Mouse (Mus musculus) CD4-positive, CD25-positive, alpha-beta regulatory T cell, adult 2 months (primary cell): ENCODE data around the gene Oas1f.
"Not testable (repeated sequence)": the region's sequence is repeated elsewhere in the genome, so short reads cannot be mapped to it uniquely, and the experiment has no call there.

Experiments
- DNase-seq: peaks from one replicate; pipeline ENCODE4 v3.0.0-alpha.2; 2012; ENCODE audit warnings: low read depth, low spot score

Oas1f gene

DNA sequence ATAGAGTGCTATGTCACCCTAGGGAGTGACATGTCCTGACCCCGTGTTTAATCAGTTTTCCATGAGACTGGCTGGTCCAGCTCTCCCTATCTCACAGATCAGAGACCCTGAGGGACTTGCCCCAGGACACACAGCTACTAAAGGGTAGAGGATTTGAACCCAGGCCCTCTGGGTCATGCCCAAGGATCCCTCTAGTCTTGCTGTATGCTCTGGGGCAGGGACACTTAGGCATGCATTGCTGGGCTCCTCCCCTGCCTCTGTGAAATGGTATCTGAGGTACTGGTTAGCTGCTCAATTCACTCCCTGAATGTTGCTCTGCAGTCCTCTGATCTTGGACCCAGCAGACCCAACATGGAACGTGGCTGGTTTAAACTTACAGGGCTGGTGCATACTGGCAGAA, 24.3 kb downstream of the Oas1f start:
- DNase-seq: no peak

DNA sequence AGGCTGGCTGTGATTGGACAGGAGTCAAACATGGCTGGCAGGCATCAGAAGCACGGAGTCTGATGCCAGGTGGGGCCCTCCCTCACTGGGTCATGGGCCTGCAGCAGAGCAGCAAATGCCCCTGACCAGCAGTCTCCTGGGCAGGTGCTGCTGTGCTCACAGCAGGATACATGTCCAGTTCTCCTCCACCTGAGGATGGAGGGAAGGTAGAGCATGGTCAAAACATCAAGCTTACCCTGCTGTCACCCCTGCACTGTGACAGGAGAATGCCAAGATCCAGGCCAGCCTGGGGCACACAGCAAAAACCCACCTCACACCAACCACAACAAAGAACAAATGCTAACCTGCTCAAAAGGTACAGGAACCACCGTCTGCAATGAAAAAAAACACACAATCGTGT, 29.7 kb downstream of the Oas1f start:
- not testable (repeated sequence) for DNase-seq

GRCm38 (mm10) chr5:120877407-120877806, 30.2 kb downstream of the Oas1f start:
- not testable (repeated sequence) for DNase-seq

DNA sequence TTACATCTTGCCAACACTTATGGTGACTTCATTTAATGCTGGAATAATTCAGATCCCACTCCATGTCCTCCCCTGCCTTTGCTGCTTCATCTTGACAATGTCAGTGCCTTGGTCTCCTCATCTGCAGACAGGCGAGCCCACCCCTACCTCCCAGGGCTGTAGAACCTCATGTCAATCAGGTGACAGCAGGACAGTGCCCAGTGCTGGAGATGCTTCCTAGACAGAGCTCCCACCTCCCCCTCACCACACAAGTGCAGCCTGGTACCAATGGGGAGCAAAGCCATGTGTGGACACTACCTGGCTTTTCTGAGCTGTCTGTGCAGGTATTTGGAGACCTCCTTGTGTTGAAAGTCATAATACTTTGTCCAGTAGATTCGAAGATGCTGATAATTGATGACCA, 31.6 kb downstream of the Oas1f start:
- not testable (repeated sequence) for DNase-seq

GRCm38 (mm10) chr5:120881681-120882080, 34.5 kb downstream of the Oas1f start:
- DNase-seq: not testable (repeated sequence)

DNA sequence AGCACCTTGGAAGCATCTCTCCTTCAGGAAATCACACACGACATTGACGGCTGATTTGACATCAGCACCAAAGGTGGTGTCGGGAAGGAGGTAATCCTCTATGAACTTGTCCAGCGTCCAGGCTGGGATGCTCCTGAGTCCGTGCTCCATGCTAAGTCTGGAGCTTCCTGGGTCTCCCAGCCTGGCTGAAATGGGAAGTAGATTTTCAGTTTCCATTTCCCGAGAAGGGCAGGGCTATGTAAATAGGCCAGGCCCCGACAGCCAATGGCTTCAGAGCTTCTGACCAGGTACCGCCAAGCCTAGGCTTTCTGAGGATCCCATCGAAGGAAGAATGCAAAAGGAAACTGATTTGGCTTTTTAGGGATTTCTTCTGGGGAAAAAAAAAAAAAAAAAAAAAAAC, 40.2 kb downstream of the Oas1f start, which contains the start of gene Oas1g:
Oas1g (minus strand) TSS at position 201 of the 400 bp plus-strand sequence.
- not testable (repeated sequence) for DNase-seq

DNA sequence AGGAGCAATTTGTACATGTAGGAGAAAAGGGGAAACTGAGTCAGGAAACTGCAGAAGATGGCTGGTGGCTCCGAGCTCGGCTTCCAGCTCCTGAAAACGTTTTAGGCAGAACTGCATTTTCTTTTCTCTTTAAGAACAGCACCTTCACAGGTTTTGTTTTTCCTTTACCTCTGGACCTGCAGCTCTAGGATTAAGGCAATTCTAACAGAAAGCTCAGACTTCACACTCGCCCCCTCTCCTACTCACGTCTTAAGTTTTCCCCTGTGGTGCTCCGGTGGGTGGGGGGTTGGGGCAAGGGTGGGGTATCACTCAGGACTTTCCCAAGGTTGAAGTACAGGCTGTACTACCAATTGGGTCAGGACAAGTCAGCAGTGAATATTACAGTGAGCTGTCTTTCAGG, 40.7 kb downstream of the Oas1f start:
- no peak for DNase-seq

- not testable (repeated sequence) for DNase-seq
Observed at GRCm38 (mm10) chr5:120888294-120888815, 41.2 kb downstream of the Oas1f start.

GRCm38 (mm10) chr5:120890026-120890425, 42.9 kb downstream of the Oas1f start:
- DNase-seq: no peak

DNA sequence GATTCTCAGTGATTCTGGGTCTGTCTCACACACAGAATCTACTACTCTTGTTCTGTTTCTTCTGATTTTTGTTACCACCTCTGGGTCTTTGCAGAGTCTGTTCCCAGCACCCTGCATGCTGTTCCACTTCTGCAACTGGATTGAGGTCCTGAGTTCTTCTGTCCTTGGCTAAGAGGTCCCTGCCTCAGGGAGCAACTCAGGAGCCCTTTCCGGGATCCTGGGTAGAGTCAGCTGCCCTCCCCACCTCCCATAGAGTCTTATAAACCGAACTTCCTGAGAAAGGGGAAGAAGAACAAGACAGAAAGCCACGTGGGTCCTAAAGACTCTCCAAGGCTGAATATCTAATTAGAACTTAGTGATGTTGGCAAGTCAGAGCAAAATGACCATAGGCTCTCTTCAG, 43.8 kb downstream of the Oas1f start:
- DNase-seq: no peak

GRCm38 (mm10) chr5:120891566-120892242, 44.5 kb downstream of the Oas1f start:
- not testable (repeated sequence) for DNase-seq

- no peak for DNase-seq
Observed at GRCm38 (mm10) chr5:120892243-120892660, 45.1 kb downstream of the Oas1f start.

- not testable (repeated sequence) for DNase-seq
Observed at GRCm38 (mm10) chr5:120893866-120894265, 46.7 kb downstream of the Oas1f start.

DNA sequence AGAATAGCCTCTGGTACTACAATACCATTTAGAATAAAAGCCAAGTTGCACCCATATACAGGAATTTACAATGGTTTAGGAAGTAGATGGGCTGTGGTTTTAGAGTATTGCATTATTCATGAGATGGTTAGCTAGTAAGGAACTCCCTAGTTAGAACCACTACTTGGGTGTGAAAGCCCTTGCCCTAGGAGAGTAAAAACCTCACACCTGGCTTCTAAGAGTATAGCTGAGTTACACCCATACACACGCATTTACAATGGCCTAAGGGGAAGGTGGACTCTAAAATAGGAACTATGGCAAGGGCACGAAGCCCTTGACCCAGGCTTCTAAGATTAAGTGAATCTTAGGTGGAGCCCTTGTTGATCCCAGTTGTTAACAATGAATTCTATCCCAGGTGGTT, 47.5 kb downstream of the Oas1f start:
- DNase-seq: not testable (repeated sequence)

GRCm38 (mm10) chr5:120895231-120895900, 48.2 kb downstream of the Oas1f start:
- DNase-seq: no peak

- no peak for DNase-seq
Observed at GRCm38 (mm10) chr5:120898307-120898706, 51.1 kb downstream of the Oas1f start.

DNA sequence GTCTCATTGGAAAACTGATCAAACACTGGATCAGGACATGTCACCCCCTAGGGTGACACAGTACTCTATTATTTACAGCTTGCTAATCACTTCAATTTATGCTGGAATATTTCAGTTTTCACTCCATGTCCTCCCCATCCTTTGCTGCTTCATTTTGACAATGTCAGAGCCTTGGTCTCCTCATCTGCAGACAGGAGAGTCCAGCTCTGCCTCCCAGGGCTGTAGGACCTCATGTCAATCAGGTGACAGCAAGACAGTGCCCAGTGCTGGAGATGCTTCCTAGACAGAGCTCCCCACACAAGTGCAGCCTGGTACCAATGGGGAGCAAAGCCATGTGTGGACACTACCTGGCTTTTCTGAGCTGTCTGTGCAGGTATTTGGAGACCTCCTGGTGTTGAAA, 51.6 kb downstream of the Oas1f start:
- DNase-seq: no peak

DNA sequence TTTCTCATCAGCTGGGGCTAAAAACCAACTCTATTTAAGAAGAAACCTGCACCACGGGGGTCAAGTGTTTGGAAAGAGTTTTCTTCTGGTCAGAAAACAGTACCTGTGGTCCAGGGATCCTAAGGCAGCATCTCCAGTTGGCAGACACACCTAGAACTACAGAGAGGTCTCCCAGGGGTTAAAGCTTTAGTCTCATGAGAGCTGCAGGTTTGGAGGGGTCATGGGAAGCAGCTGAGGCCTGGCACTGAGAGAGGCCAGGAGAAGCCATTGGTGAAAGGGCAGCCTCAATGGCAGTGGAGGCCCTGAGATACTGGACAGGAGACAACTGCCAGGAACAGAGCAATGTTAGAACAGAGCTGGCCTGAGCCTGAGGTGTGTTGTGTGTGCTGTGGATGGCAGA, 53.5 kb downstream of the Oas1f start:
- no peak for DNase-seq

GRCm38 (mm10) chr5:120902056-120902455, 54.9 kb downstream of the Oas1f start:
- DNase-seq: no peak

DNA sequence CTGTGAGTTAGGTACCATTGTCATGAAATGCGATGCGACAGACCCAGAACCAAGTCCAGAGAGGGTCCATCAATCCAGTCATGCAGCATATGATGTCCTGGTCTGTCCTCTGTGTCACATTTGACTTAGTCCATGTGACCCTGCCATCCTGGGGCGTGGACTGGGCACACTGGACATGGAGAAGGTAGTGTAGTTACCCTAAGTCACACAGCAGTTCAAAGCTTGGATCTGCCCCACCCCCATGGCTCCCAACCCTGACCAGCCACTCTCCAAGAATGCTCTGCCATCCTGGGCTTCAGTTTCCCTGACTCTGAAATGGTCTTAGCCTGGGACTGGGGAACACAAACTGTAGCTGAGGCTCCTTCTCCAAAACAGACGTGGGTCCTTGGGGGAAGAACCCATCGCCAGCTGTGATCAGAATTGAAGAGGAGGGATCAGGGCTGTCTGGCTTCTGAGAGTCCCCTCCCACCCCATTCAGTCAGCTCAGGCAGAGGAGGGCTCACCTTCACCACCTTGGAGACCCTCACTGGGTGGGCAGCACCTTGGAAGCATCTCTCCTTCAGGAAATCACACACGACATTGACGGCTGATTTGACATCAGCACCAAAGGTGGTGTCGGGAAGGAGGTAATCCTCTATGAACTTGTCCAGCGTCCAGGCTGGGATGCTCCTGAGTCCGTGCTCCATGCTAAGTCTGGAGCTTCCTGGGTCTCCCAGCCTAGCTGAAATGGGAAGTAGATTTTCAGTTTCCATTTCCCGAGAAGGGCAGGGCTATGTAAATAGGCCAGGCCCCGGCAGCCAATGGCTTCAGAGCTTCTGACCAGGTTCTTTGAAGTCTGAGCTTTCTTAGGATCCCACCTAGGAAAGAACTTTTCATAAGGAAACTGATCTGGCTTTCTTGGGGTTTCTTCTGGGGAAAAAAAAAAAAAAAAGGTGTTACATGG, 59.9 kb downstream of the Oas1f start, which contains the start of gene Oas1a:
Oas1a (minus strand) TSS at position 731 of the 943 bp plus-strand sequence.
- DNase-seq: peak; percentile 9
